Comparison of ENCODE assay signal across 9 mouse cellular contexts in the genomic region with DNA sequence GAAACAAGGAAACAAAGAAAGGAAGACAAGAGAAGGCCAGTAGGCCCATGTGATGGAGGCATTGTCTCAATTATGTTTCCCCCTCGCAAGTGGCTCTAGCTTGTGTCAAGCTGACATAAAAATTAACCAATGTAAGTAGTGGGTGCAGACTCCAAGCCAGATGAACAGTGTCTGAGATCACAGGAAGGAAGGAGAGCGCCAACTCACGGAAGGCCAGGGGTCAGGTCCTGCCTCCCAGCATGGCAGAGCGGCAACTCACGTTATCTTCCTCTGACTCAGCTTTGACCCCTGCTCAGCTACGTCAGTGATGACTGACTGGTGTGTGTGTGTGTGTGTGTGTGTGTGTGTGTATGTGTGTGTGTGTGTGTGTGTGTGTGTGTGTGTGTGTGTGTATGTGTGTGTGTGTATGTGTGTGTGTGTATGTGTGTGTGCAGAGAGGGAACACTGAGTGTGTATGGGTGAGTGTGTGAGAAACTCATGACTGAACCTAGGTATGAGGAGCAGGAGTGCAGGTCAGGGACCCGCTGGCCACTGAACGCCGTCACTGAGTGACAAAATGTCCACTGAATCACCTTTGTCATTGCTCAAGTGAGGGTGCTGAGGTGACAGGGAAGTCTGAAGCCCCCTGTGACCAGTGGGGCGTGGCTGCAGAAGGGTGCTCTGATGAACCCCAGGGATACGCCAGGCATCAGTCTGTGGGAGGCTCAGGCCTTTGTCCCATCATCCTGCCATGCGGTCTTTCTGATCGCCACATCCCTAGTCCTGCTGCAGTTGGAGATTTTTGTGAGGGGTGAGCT. TPM values are rescaled to one million over a fixed set of nuclear protein-coding genes. Genes with fewer than 3 reads are reported as not detected.
DNase-seq lines count a peak whose midpoint lies in the region; ATAC-seq and TF ChIP-seq lines count a peak whose summit lies in the region.
"Had no signal": no experiment of that assay in that cellular context is flagged by ENCODE, and none has a peak within 500 bp of the region (broad histone marks: within the 10 kb centered on the region; RNA-seq: fewer than 3 reads in every experiment).

No protein-coding gene starts in this region.

- TF ChIP-seq POLR2A in myocyte (IDR thresholded peaks at IDR 0.05; ENCODE audit: insufficient read length, low read depth): no peak

- no peak for TF ChIP-seq CTCF in gastrocnemius, adult 2 months (IDR thresholded peaks at IDR 0.05)
- no peak for TF ChIP-seq CTCF in intestine, postnatal 0 days (IDR thresholded peaks at IDR 0.05; ENCODE audit: low read depth)

- ATAC-seq in intestine, postnatal 0 days: peak; percentile 78

- no peaks in the 10 kb centered on the region for H3K27me3 ChIP-seq in intestine, postnatal 0 days (replicated peaks; ENCODE audit: control insufficient read depth, insufficient read depth, low read length)
- no peaks in the 10 kb centered on the region for H3K27me3 ChIP-seq in myocyte (ENCODE audit: control insufficient read depth, insufficient read depth, insufficient read length)

- peak; percentile 13 for DNase-seq in gastrocnemius, adult 2 months
- no peak for DNase-seq in gastrocnemius, postnatal 4 days (ENCODE audit: low spot score in 2 of 2)
- DNase-seq in ovary, postnatal 36 days (ENCODE audit: low spot score): peak; percentile 4
- no peak for DNase-seq in ovary, postnatal 14 days (ENCODE audit: low spot score)
- peak; percentile 82 for DNase-seq in adrenal gland, postnatal 14 days
- DNase-seq in urinary bladder, postnatal 14 days (ENCODE audit: low spot score): no peak

- H3K4me1 ChIP-seq in intestine, postnatal 0 days (replicated peaks; ENCODE audit: control insufficient read depth, insufficient read depth, low read length): 0 out of 2 replicates have a peak, but pooled peaks cover 6% of the 10 kb centered on the region

- H3K4me3 ChIP-seq in gastrocnemius, adult 2 months: no peak overlapping the region
- no peak overlapping the region for H3K4me3 ChIP-seq in intestine, postnatal 0 days (ENCODE audit: low read depth, low read length)
- H3K4me3 ChIP-seq in myocyte: no peak overlapping the region

- H3K9me3 ChIP-seq in intestine, postnatal 0 days (ENCODE audit: control insufficient read depth): no peaks in the 10 kb centered on the region

- H3K9ac ChIP-seq in intestine, postnatal 0 days (ENCODE audit: low read depth, low read length): no peak overlapping the region

- no peaks in the 10 kb centered on the region for H3K79me2 ChIP-seq in myocyte (ENCODE audit: control insufficient read depth, insufficient read depth)

- WGBS in intestine, postnatal 0 days: 56% methylated on average over 13 of the region's 13 CpGs

- H3K27ac ChIP-seq in gastrocnemius, adult 2 months: no peak overlapping the region
- H3K27ac ChIP-seq in intestine, postnatal 0 days (ENCODE audit: low read depth, low read length): peak overlapping the region; percentile 88

- no peak overlapping the region for H3K4me2 ChIP-seq in intestine, postnatal 0 days (replicated peaks; ENCODE audit: low read depth)
- H3K4me2 ChIP-seq in myocyte (ENCODE audit: low read depth): no peak overlapping the region

- H3K36me3 ChIP-seq in intestine, postnatal 0 days (ENCODE audit: control insufficient read depth, insufficient read depth): no peaks in the 10 kb centered on the region
- H3K36me3 ChIP-seq in myocyte (ENCODE audit: control insufficient read depth, insufficient read depth): no peaks in the 10 kb centered on the region

- H3ac ChIP-seq in myocyte (ENCODE audit: control insufficient read depth, insufficient read length): no peak overlapping the region

- intact Hi-C loops in gastrocnemius, adult 2 months (cut with DNase I): no loop called here

TF ChIP-seq in myocyte, 11 proteins besides CTCF, POLR2A, EP300 and RAD21:
- TF ChIP-seq SRF (IDR thresholded peaks at IDR 0.05; ENCODE audit: control insufficient read depth, insufficient read length, low read depth) (no peak), CEBPB (IDR thresholded peaks at IDR 0.05; ENCODE audit: insufficient read depth, poor library complexity, severe bottlenecking) (no peak), POLR2AphosphoS2 (IDR thresholded peaks at IDR 0.05; ENCODE audit: insufficient read length, low read depth) (peak; percentile 40)

RNA-seq across cellular contexts. Expression of gene Ptgis, which starts 53.1 kb away (rescaled TPM):
- 1 to 10 TPM; 1.7 to 5.2 TPM for total RNA-seq in gastrocnemius, adult 2 months (2021)
- total RNA-seq in gastrocnemius, postnatal 4 days (2021): 10 to 100 TPM; 26.8 to 27.1 TPM
- total RNA-seq in adrenal gland, postnatal 14 days (2021): 17.1 and 20.4 TPM in 2 replicates
- polyA plus RNA-seq in intestine, postnatal 0 days (2015; fragmentation: Nextera tagmentation; extraction: Ambion mirVana): 8.9 and 9.5 TPM in 2 replicates
- polyA plus RNA-seq in myocyte (2012; fragmentation: generic; extraction: Trizol): 116 TPM
- total RNA-seq: neutrophil, adult 5-6 weeks had no signal

RNA-seq across cellular contexts. Expression of gene B4galt5, which starts 55.5 kb away (rescaled TPM):
- 10 to 100 TPM in 1 of 2 experiments, 1 to 10 TPM in 1; 7.8 to 10.6 TPM for total RNA-seq in gastrocnemius, adult 2 months (2021)
- 10 to 100 TPM; 40.0 to 41.0 TPM for total RNA-seq in gastrocnemius, postnatal 4 days (2021)
- total RNA-seq in adrenal gland, postnatal 14 days (2021): 75.6 and 77.7 TPM in 2 replicates
- polyA plus RNA-seq in intestine, postnatal 0 days (2015; fragmentation: Nextera tagmentation; extraction: Ambion mirVana): 22.4 and 26.6 TPM in 2 replicates
- 70.0 TPM for polyA plus RNA-seq in myocyte (2012; fragmentation: generic; extraction: Trizol)

Comparison
In these comparisons a context has a peak if more than half of its experiments do, and no peak if none do; other contexts are left out.
1. DNase-seq: peak in gastrocnemius, adult 2 months (single experiment), ovary, postnatal 36 days (single experiment) and adrenal gland, postnatal 14 days (single experiment); none in gastrocnemius, postnatal 4 days (0 of 2), ovary, postnatal 14 days (single experiment) and urinary bladder, postnatal 14 days (single experiment).